Mouse (Mus musculus): ENCODE data around the gene Zfp750.

DNA sequence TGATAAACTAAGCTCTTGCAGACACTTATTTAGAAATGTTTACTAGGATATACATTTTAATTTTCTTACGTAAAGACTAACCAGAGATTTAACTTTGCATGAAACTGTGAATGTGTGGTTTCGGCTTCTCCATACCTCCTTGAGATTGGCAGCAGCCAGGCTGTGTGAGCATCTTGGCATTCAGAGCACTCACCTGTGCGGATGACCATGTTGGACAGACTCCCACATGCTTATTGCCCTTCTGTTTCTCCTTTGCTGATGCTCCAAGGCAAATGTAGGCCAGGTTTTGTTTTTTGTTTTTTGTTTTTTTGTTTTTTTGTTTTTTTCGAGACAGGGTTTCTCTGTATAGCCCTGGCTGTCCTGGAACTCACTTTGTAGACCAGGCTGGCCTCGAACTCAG is 44.2 kb upstream of the Zfp750 start:
- TF ChIP-seq POLR2A (IDR thresholded peaks at IDR 0.05; ENCODE audit: insufficient read depth, low read length) = no peak
- TF ChIP-seq CTCF (IDR thresholded peaks at IDR 0.05; ENCODE audit: low read depth, low read length) = no peak
- TF ChIP-seq EP300 (IDR thresholded peaks at IDR 0.05; ENCODE audit: insufficient read depth, low read depth, low read length) = no peak
